Mouse (Mus musculus) stomach, postnatal 0 days (tissue): Measurements from ENCODE around the gene Coq9. TPM values are rescaled to one million over a fixed set of nuclear protein-coding genes. Genes with fewer than 3 reads are reported as not detected.
A peak's percentile ranks its signal among the peaks of the same experiment; 100 is the strongest.

ENCODE experiments used
- ATAC-seq: fragments of 200-750 bp; cut with Nextera tagmentation; 2 replicates; pipeline ENCODE4 v1.8.0; 2017; ENCODE audit not compliant: low FRiP score, low TSS enrichment
- DNase-seq: peaks from one replicate; pipeline ENCODE4 v3.0.0-alpha.2; 2016; ENCODE audit warnings: low spot score
- H3K27ac ChIP-seq: fragments of 300-500 bp; sonication (generic); replicated peaks from 2 replicates; pipeline ENCODE4 v1.5.1; 2014; ENCODE audit warnings: mild to moderate bottlenecking, control low read depth
- H3K27me3 ChIP-seq: fragments of 300-500 bp; sonication (generic); 2 replicates; pipeline ENCODE4 v1.6.1; 2014; ENCODE audit warnings: low read length; ENCODE audit not compliant: control insufficient read depth, insufficient read depth
- H3K36me3 ChIP-seq: fragments of 300-500 bp; sonication (generic); 2 replicates; pipeline ENCODE4 v1.6.1; 2014; ENCODE audit warnings: low read length, mixed read lengths; ENCODE audit not compliant: control insufficient read depth, insufficient read depth
- H3K4me1 ChIP-seq: fragments of 300-500 bp; sonication (generic); replicated peaks from 2 replicates; pipeline ENCODE4 v1.6.1; 2014; ENCODE audit warnings: antibody characterized with exemption; ENCODE audit not compliant: control insufficient read depth, insufficient read depth
- H3K4me2 ChIP-seq: fragments of 300-500 bp; sonication (generic); replicated peaks from 2 replicates; pipeline ENCODE4 v1.6.1; 2014; ENCODE audit warnings: low read depth, mild to moderate bottlenecking, control low read depth, moderate library complexity
- H3K4me3 ChIP-seq: fragments of 300-500 bp; sonication (generic); 2 replicates; pipeline ENCODE4 v1.5.1; 2014; ENCODE audit warnings: low read depth, low read length, control low read depth
- H3K9ac ChIP-seq: fragments of 300-500 bp; sonication (generic); 2 replicates; pipeline ENCODE4 v1.6.1; 2014; ENCODE audit warnings: mild to moderate bottlenecking, low read length, control low read depth, mixed read lengths
- H3K9me3 ChIP-seq: fragments of 300-500 bp; sonication (generic); 2 replicates; pipeline ENCODE4 v1.6.1; 2016; ENCODE audit warnings: low read length; ENCODE audit not compliant: control insufficient read depth
- CTCF ChIP-seq: IDR thresholded peaks from 2 replicates; pipeline ENCODE4 v1.5.1; 2016; ENCODE audit warnings: antibody characterized with exemption, low read depth, mild to moderate bottlenecking, moderate library complexity
- EP300 ChIP-seq: optimal IDR thresholded peaks from 2 replicates; pipeline ENCODE3; 2016; ENCODE audit warnings: antibody characterized with exemption
- WGBS: fragments of 180-500 bp; shearing (Covaris S2); extraction: QIAGEN DNeasy Blood & Tissue Kit; methylation state at CpG from one replicate; pipeline ENCODE4 v1.1.7; 2014; 5-methylcytosine and 5-hydroxymethylcytosine counted together
- polyA plus RNA-seq: library from polyadenylated mRNA; unstranded; fragments of >200 nt; fragmentation: Nextera tagmentation; extraction: Ambion mirVana; gene quantifications from 2 replicates; pipeline ENCODE4 v1.2.1, GENCODE M21; 2015

The Coq9 gene
- polyA plus RNA-seq, 1 experiment from 2014 or later: 62.3 TPM

GRCm38 (mm10) chr8:94817933-94818332 is 20.2 kb upstream of the Coq9 start:
- no peak overlapping the region for H3K4me3 ChIP-seq
- 85% methylated on average over 11 of the region's 11 CpGs for WGBS
- no peak overlapping the region for H3K27ac ChIP-seq
- H3K4me1 ChIP-seq: no peaks in the 10 kb centered on the region
- no peaks in the 10 kb centered on the region for H3K9me3 ChIP-seq
- peaks cover 2% of the 10 kb centered on the region; the same call in 1 of the 2 replicates for H3K36me3 ChIP-seq
- no peaks in the 10 kb centered on the region for H3K27me3 ChIP-seq
- H3K9ac ChIP-seq: no peak overlapping the region
- no peak for ATAC-seq
- no peak for DNase-seq
- H3K4me2 ChIP-seq: no peak overlapping the region
- TF ChIP-seq EP300 (no peak), CTCF (no peak)

- 69% methylated on average over 6 of the region's 6 CpGs for WGBS
- H3K4me2 ChIP-seq: no peak overlapping the region
- H3K36me3 ChIP-seq: peaks cover 7% of the 10 kb centered on the region; the same call in 1 of the 2 replicates
- H3K4me3 ChIP-seq: no peak overlapping the region
- no peak for TF ChIP-seq CTCF
- no peak for TF ChIP-seq EP300
- no peak overlapping the region for H3K9ac ChIP-seq
- H3K9me3 ChIP-seq: no peaks in the 10 kb centered on the region
- H3K27me3 ChIP-seq: no peaks in the 10 kb centered on the region
- H3K4me1 ChIP-seq: no peaks in the 10 kb centered on the region
- DNase-seq (no peak), ATAC-seq (no peak)
- H3K27ac ChIP-seq: no peak overlapping the region
Measured at GRCm38 (mm10) chr8:94819671-94820179, 18.4 kb upstream of the Coq9 start.

- H3K27ac ChIP-seq: 0 out of 2 replicates have a peak overlapping the region, but pooled peaks have one; percentile 35
- H3K9me3 ChIP-seq: no peaks in the 10 kb centered on the region
- no peak for TF ChIP-seq EP300
- TF ChIP-seq CTCF: no peak
- no peak for DNase-seq
- no peak overlapping the region for H3K9ac ChIP-seq
- H3K4me1 ChIP-seq: no peaks in the 10 kb centered on the region
- whole genome bisulfite sequencing: 67% methylated on average over 7 of the region's 7 CpGs
- no peak overlapping the region for H3K4me3 ChIP-seq
- peaks cover 12% of the 10 kb centered on the region for H3K36me3 ChIP-seq
- H3K4me2 ChIP-seq: no peak overlapping the region
- no peak for ATAC-seq
- no peaks in the 10 kb centered on the region for H3K27me3 ChIP-seq
Measured at GRCm38 (mm10) chr8:94820553-94820952, 17.6 kb upstream of the Coq9 start.

DNA sequence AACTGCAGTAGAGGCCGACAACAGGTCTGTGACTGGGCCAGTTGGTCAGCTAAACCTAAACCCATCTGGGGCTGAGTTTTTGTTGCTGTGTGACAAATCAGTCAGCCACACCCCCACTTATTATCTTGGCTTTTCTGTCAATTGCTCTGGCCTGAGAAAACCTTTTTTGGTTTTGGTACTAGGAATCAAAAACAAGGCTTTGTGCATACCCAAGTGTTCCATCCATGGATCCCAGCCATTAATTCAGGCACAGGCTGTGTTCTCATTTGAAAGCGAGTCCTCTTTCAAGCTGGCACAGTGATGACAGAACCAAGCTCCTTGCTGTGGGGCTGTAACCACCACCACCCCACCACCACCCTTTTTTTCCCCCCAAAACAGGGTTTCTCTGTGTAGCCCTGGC is 16.7 kb upstream of the Coq9 start:
- H3K27ac ChIP-seq: no peak overlapping the region
- H3K27me3 ChIP-seq: no peaks in the 10 kb centered on the region
- H3K9ac ChIP-seq: no peak overlapping the region
- H3K9me3 ChIP-seq: no peaks in the 10 kb centered on the region
- H3K4me2 ChIP-seq: no peak overlapping the region
- no peak overlapping the region for H3K4me3 ChIP-seq
- 92% methylated on average over 2 of the region's 2 CpGs for WGBS
- no peak for TF ChIP-seq EP300
- no peak for TF ChIP-seq CTCF
- DNase-seq: no peak
- ATAC-seq: no peak
- peaks cover 12% of the 10 kb centered on the region for H3K36me3 ChIP-seq
- H3K4me1 ChIP-seq: no peaks in the 10 kb centered on the region

GRCm38 (mm10) chr8:94822637-94823560 is 15.2 kb upstream of the Coq9 start:
- no peak overlapping the region for H3K4me2 ChIP-seq
- TF ChIP-seq CTCF (peak; percentile 84), EP300 (no peak)
- H3K4me1 ChIP-seq: no peaks in the 10 kb centered on the region
- DNase-seq (peak; percentile 76), ATAC-seq (peak; percentile 52)
- no peaks in the 10 kb centered on the region for H3K9me3 ChIP-seq
- no peaks in the 10 kb centered on the region for H3K27me3 ChIP-seq
- WGBS: 79% methylated on average over 23 of the region's 23 CpGs
- H3K36me3 ChIP-seq: peaks cover 16% of the 10 kb centered on the region
- H3K9ac ChIP-seq: no peak overlapping the region
- no peak overlapping the region for H3K4me3 ChIP-seq
- H3K27ac ChIP-seq: no peak overlapping the region

DNA sequence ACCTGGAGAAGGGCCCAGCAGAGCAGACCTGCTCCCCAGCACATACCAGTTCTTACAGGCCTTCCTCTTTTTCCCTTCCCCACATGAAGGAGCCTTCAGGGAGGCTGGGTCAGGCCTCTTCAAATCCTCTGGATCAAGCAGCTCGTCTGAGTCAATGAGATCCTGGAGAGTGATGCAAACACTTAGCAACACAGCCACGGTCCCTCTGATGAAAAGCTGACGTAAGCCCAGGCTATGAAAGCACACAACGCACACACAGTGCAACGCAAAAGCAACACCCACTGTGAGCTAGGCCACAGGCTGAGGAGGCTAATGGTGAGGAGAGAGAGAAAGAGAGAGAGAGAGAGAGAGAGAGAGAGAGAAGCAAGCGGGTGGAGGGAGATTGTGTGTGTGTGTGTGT is 13.0 kb upstream of the Coq9 start:
- no peak overlapping the region for H3K4me3 ChIP-seq
- WGBS: 83% methylated on average over 6 of the region's 6 CpGs
- H3K4me1 ChIP-seq: no peaks in the 10 kb centered on the region
- no peaks in the 10 kb centered on the region for H3K27me3 ChIP-seq
- DNase-seq (no peak), ATAC-seq (no peak)
- H3K9ac ChIP-seq: no peak overlapping the region
- H3K9me3 ChIP-seq: no peaks in the 10 kb centered on the region
- TF ChIP-seq CTCF (no peak), EP300 (no peak)
- peaks cover 20% of the 10 kb centered on the region for H3K36me3 ChIP-seq
- no peak overlapping the region for H3K4me2 ChIP-seq
- H3K27ac ChIP-seq: no peak overlapping the region
